Mouse (Mus musculus) neural tube, embryonic 14.5 days (tissue): ENCODE data around the gene Thap2. TPM values are rescaled to one million over a fixed set of nuclear protein-coding genes. Genes with fewer than 3 reads are reported as not detected.

ENCODE experiments used
- ATAC-seq: fragments of 200-750 bp; cut with Nextera tagmentation; 2 replicates; pipeline ENCODE4 v1.8.0; 2017; ENCODE audit warnings: low read depth, mild to moderate bottlenecking, moderate TSS enrichment, moderate library complexity
- H3K27ac ChIP-seq: fragments of 300-500 bp; sonication (generic); 2 replicates; pipeline ENCODE4 v1.5.1; 2014; ENCODE audit warnings: low read depth, mild to moderate bottlenecking, control low read depth, low read length, moderate library complexity, mixed read lengths
- H3K27me3 ChIP-seq: fragments of 300-500 bp; sonication (generic); 2 replicates; pipeline ENCODE4 v1.6.1; 2014; ENCODE audit warnings: low read length; ENCODE audit not compliant: control insufficient read depth, insufficient read depth
- H3K36me3 ChIP-seq: fragments of 300-500 bp; sonication (generic); 2 replicates; pipeline ENCODE4 v1.6.1; 2014; ENCODE audit warnings: low read length, mixed read lengths; ENCODE audit not compliant: control insufficient read depth, insufficient read depth
- H3K4me1 ChIP-seq: fragments of 300-500 bp; sonication (generic); 2 replicates; pipeline ENCODE4 v1.6.1; 2014; ENCODE audit warnings: low read length; ENCODE audit not compliant: control insufficient read depth, insufficient read depth
- H3K4me2 ChIP-seq: fragments of 300-500 bp; sonication (generic); 2 replicates; pipeline ENCODE4 v1.6.1; 2014; ENCODE audit warnings: mild to moderate bottlenecking, low read depth, low read length, control low read depth
- H3K4me3 ChIP-seq: fragments of 300-500 bp; sonication (generic); 2 replicates; pipeline ENCODE4 v1.5.1; 2014; ENCODE audit warnings: low read depth, low read length, control low read depth, mixed read lengths
- H3K9ac ChIP-seq: fragments of 300-500 bp; sonication (generic); replicated peaks from 2 replicates; pipeline ENCODE4 v1.6.1; 2014; ENCODE audit warnings: low read depth, mild to moderate bottlenecking, control low read depth, low read length, mixed read lengths
- H3K9me3 ChIP-seq: fragments of 300-500 bp; sonication (generic); 2 replicates; pipeline ENCODE4 v1.6.1; 2016; ENCODE audit warnings: low read length; ENCODE audit not compliant: control insufficient read depth
- WGBS: fragments of 180-500 bp; shearing (Covaris S2); extraction: QIAGEN DNeasy Blood & Tissue Kit; methylation state at CpG from one replicate; pipeline ENCODE4 v1.1.7; 2014; 5-methylcytosine and 5-hydroxymethylcytosine counted together
- polyA plus RNA-seq: library from polyadenylated mRNA; unstranded; fragments of >200 nt; fragmentation: Nextera tagmentation; extraction: Ambion mirVana; gene quantifications from 2 replicates; pipeline ENCODE4 v1.2.1, GENCODE M21; 2014

Thap2 gene
- polyA plus RNA-seq: 20.7 and 25.9 TPM in 2 replicates

- Histone ChIP-seq H3K9me3 (no peaks in the 10 kb centered on the region), H3K4me3 (peak within 1 kb of the TSS; percentile 97), H3K27ac (peak within 1 kb of the TSS; percentile 98), H3K4me2 (peak within 1 kb of the TSS; percentile 74), H3K27me3 (no peaks in the 10 kb centered on the region), H3K9ac (peak within 1 kb of the TSS; percentile 90), H3K4me1 (peaks cover 38% of the 10 kb centered on the region), H3K36me3 (no peaks in the 10 kb centered on the region; the same call in 1 of the 2 replicates)
- peak; percentile 98 for ATAC-seq
- under 1% methylated on average over 65 of the region's 65 CpGs for WGBS
Measured at GRCm38 (mm10) chr10:115384221-115385017, at the start of gene Thap2, which contains the start of gene Zfc3h1. Gene Thap2, minus strand, starts transcription at chr10:115384443. Gene Zfc3h1, plus strand, starts transcription at chr10:115384959.

GRCm38 (mm10) chr10:115425351-115425750 lies 41.1 kb upstream of the Thap2 start:
- Histone ChIP-seq H3K4me3 (no peak overlapping the region), H3K36me3 (peaks cover 40% of the 10 kb centered on the region), H3K4me1 (no peaks in the 10 kb centered on the region), H3K9me3 (no peaks in the 10 kb centered on the region), H3K9ac (no peak overlapping the region), H3K27ac (no peak overlapping the region), H3K4me2 (no peak overlapping the region), H3K27me3 (no peaks in the 10 kb centered on the region)
- WGBS: 46% methylated on average over 2 of the region's 2 CpGs
- no peak for ATAC-seq

- Histone ChIP-seq H3K4me3 (no peak overlapping the region), H3K4me2 (no peak overlapping the region), H3K27ac (no peak overlapping the region), H3K9me3 (no peaks in the 10 kb centered on the region), H3K36me3 (peaks cover 31% of the 10 kb centered on the region), H3K9ac (no peak overlapping the region), H3K4me1 (no peaks in the 10 kb centered on the region), H3K27me3 (no peaks in the 10 kb centered on the region)
- 76% methylated on average over 4 of the region's 4 CpGs for WGBS
- no peak for ATAC-seq
Measured at GRCm38 (mm10) chr10:115421976-115422375, 37.7 kb upstream of the Thap2 start.

- Histone ChIP-seq H3K4me3 (no peak overlapping the region), H3K4me1 (no peaks in the 10 kb centered on the region), H3K4me2 (no peak overlapping the region), H3K9ac (no peak overlapping the region), H3K9me3 (no peaks in the 10 kb centered on the region), H3K27ac (no peak overlapping the region), H3K36me3 (peaks cover 68% of the 10 kb centered on the region), H3K27me3 (no peaks in the 10 kb centered on the region)
- 95% methylated on average over 3 of the region's 3 CpGs for WGBS
- no peak for ATAC-seq
Measured at GRCm38 (mm10) chr10:115414056-115414455, 29.8 kb upstream of the Thap2 start.

- Histone ChIP-seq H3K9me3 (no peaks in the 10 kb centered on the region), H3K4me1 (no peaks in the 10 kb centered on the region), H3K9ac (no peak overlapping the region), H3K4me2 (no peak overlapping the region), H3K36me3 (peaks cover 69% of the 10 kb centered on the region), H3K27ac (no peak overlapping the region), H3K27me3 (no peaks in the 10 kb centered on the region), H3K4me3 (no peak overlapping the region)
- 93% methylated on average over 2 of the region's 2 CpGs for WGBS
- no peak for ATAC-seq
Measured at GRCm38 (mm10) chr10:115413496-115413895, 29.3 kb upstream of the Thap2 start.

- H3K27ac ChIP-seq: no peak overlapping the region
- no peak overlapping the region for H3K4me3 ChIP-seq
- no peak for ATAC-seq
- no peaks in the 10 kb centered on the region for H3K4me1 ChIP-seq
- peaks cover 53% of the 10 kb centered on the region for H3K36me3 ChIP-seq
- H3K9me3 ChIP-seq: no peaks in the 10 kb centered on the region
- WGBS: 74% methylated on average over 6 of the region's 6 CpGs
- no peak overlapping the region for H3K4me2 ChIP-seq
- H3K27me3 ChIP-seq: no peaks in the 10 kb centered on the region
- H3K9ac ChIP-seq: no peak overlapping the region
Measured at GRCm38 (mm10) chr10:115406393-115406792, 22.1 kb upstream of the Thap2 start.

GRCm38 (mm10) chr10:115391896-115392295 lies 7.7 kb upstream of the Thap2 start:
- Histone ChIP-seq H3K27ac (no peak overlapping the region), H3K36me3 (peaks cover 8% of the 10 kb centered on the region; the same call in 1 of the 2 replicates)
- WGBS: 85% methylated on average over 1 of the region's 1 CpGs

GRCm38 (mm10) chr10:115391076-115391475 lies 6.8 kb upstream of the Thap2 start:
- H3K4me1 ChIP-seq: peaks cover 25% of the 10 kb centered on the region
- ATAC-seq: no peak
- 92% methylated on average over 4 of the region's 4 CpGs for WGBS
- no peak overlapping the region for H3K4me2 ChIP-seq
- H3K4me3 ChIP-seq: no peak overlapping the region
- no peak overlapping the region for H3K9ac ChIP-seq
- no peaks in the 10 kb centered on the region for H3K9me3 ChIP-seq
- peaks cover 8% of the 10 kb centered on the region; the same call in 1 of the 2 replicates for H3K36me3 ChIP-seq
- H3K27me3 ChIP-seq: no peaks in the 10 kb centered on the region
- no peak overlapping the region for H3K27ac ChIP-seq

More at GRCm38 (mm10) chr10:115391896-115392295, 7.7 kb upstream of the Thap2 start:
- no peaks in the 10 kb centered on the region for H3K9me3 ChIP-seq
- H3K4me1 ChIP-seq: peaks cover 17% of the 10 kb centered on the region
- no peak overlapping the region for H3K4me2 ChIP-seq
- H3K4me3 ChIP-seq: no peak overlapping the region
- no peak overlapping the region for H3K9ac ChIP-seq
- ATAC-seq: no peak
- H3K27me3 ChIP-seq: no peaks in the 10 kb centered on the region

- H3K27me3 ChIP-seq: no peaks in the 10 kb centered on the region
- WGBS: 84% methylated on average over 3 of the region's 3 CpGs
- no peak overlapping the region for H3K4me3 ChIP-seq
- 0 out of 2 replicates have a peak overlapping the region, but pooled peaks have one; percentile 18 for H3K9ac ChIP-seq
- H3K4me1 ChIP-seq: peaks cover 30% of the 10 kb centered on the region
- no peaks in the 10 kb centered on the region for H3K9me3 ChIP-seq
- H3K36me3 ChIP-seq: peaks cover 8% of the 10 kb centered on the region; the same call in 1 of the 2 replicates
- H3K27ac ChIP-seq: no peak overlapping the region
- ATAC-seq: no peak
- H3K4me2 ChIP-seq: peak overlapping the region; percentile 26
Measured at GRCm38 (mm10) chr10:115387891-115388290, 3.6 kb upstream of the Thap2 start.
